Mouse (Mus musculus) bone marrow macrophage, adult 2 months (primary cell): ENCODE results near the gene Htr6.

Experiments
- CTCF ChIP-seq: IDR thresholded peaks from 2 replicates; pipeline ENCODE4 v1.5.1; 2012; ENCODE audit warnings: low read depth, mild to moderate bottlenecking, low read length, moderate library complexity
- POLR2A ChIP-seq: IDR thresholded peaks from 2 replicates; pipeline ENCODE4 v1.6.1; 2012; ENCODE audit warnings: mild to moderate bottlenecking, low read depth, low read length, borderline replicate concordance

GRCm38 (mm10) chr4:139093196-139093530 lies 17.8 kb upstream of the Htr6 start:
- TF ChIP-seq CTCF, result no peak
- no peak for TF ChIP-seq POLR2A
